Mouse (Mus musculus) liver, adult 2 months (tissue): ENCODE data around the gene Zpr1. TPM values are rescaled to one million over a fixed set of nuclear protein-coding genes. Genes with fewer than 3 reads are reported as not detected.

Experiments
- DNase-seq: peaks from one replicate; pipeline ENCODE4 v3.0.0-alpha.2; 2011; ENCODE audit warnings: low read depth, low spot score; ENCODE audit errors: extremely low read depth
- H3K27ac ChIP-seq: fragments of 200-500 bp; replicated peaks from 2 replicates; pipeline ENCODE4 v1.5.1; 2012; ENCODE audit warnings: low read depth, mild to moderate bottlenecking, control low read depth, inconsistent platforms, low read length; ENCODE audit not compliant: insufficient read depth
- H3K27me3 ChIP-seq: fragments of 200-500 bp; 2 replicates; pipeline ENCODE4 v1.6.1; 2012; ENCODE audit warnings: mild to moderate bottlenecking, moderate library complexity, low read length, inconsistent platforms; ENCODE audit not compliant: control insufficient read depth, insufficient read depth
- H3K36me3 ChIP-seq: fragments of 200-500 bp; 2 replicates; pipeline ENCODE4 v1.6.1; 2012; ENCODE audit warnings: low read length, inconsistent platforms; ENCODE audit not compliant: control insufficient read depth, insufficient read depth
- H3K4me1 ChIP-seq: fragments of 200-500 bp; 2 replicates; pipeline ENCODE4 v1.6.1; 2011; ENCODE audit warnings: low read length; ENCODE audit not compliant: control insufficient read depth, insufficient read depth
- H3K4me3 ChIP-seq: fragments of 200-500 bp; 2 replicates; pipeline ENCODE4 v1.5.1; 2011; ENCODE audit warnings: low read depth, mild to moderate bottlenecking, control low read depth, low read length, moderate library complexity; ENCODE audit not compliant: insufficient read depth
- H3K79me2 ChIP-seq: fragments of 200-500 bp; 2 replicates; pipeline ENCODE4 v1.6.1; 2012; ENCODE audit warnings: inconsistent platforms, mild to moderate bottlenecking, low read length, moderate library complexity; ENCODE audit not compliant: control insufficient read depth, insufficient read depth
- H3K9ac ChIP-seq: fragments of 200-500 bp; 2 replicates; pipeline ENCODE4 v1.6.1; 2012; ENCODE audit warnings: low read depth, mild to moderate bottlenecking, control low read depth, inconsistent platforms, low read length
- CTCF ChIP-seq: fragments of 200-500 bp; IDR thresholded peaks from 2 replicates; pipeline ENCODE4 v1.5.1; 2011; ENCODE audit warnings: low read depth, low read length, control low read depth
- POLR2A ChIP-seq: fragments of 200-500 bp; IDR thresholded peaks from 2 replicates; pipeline ENCODE4 v1.6.1; 2011; ENCODE audit warnings: low read length, control low read depth; ENCODE audit not compliant: insufficient read depth; ENCODE audit errors: extremely low read depth
- WGBS: fragments of 180-500 bp; shearing (Covaris S2); methylation state at CpG from one replicate; pipeline ENCODE4 v1.1.7; 2018; 5-methylcytosine and 5-hydroxymethylcytosine counted together
- polyA plus RNA-seq: library from polyadenylated mRNA; depleted of rRNA; stranded (reverse); fragments of >200 nt; gene quantifications from 2 replicates; pipeline ENCODE4 v1.2.3, GENCODE M21; 2012; rRNA removed
- total RNA-seq: library from RNA; depleted of rRNA; stranded (reverse); fragments of >200 nt; gene quantifications from 2 replicates; pipeline ENCODE4 v1.2.3, GENCODE M21; 2014; rRNA removed

Zpr1 gene
- total RNA-seq = 25.9 and 42.4 TPM in 2 replicates
- 19.5 and 23.0 TPM in 2 replicates for polyA plus RNA-seq

DNA sequence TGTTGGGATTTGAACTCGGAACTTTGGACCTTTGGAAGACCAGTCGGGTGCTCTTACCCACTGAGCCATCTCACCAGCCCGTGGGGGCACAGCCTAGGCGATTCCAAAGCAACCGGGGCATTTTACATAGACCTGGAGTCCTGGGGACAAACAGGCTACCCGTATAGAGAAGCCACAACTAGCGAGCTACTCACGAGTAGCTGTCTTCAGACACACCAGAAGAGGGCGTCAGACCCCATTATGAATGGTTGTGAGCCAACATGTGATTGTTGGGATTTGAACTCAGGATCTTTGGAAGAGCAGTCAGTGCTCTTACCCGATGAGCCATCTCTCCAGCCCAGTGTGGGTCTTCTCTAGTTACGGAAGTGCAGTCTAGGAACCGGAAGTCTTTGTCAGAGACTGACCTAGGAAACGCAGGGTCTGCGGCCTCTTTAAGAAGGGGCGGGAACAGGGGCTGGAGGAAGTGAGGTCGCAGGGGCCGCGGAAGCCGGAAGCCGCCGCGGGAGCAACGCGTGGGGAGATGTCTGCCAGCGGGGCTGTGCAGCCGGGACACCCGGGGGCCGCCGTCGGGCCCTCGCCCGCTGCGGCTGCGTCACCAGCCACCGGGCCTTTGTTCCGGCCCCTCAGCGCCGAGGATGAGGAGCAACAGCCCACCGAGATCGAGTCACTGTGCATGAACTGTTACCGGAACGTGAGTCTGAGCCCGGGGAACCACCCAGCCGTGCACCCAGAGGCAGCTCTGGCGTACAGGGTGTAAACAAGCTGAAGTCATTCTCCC is at the start of gene Zpr1:
Gene Zpr1, plus strand, starts transcription at position 388 of the 778 bp plus-strand sequence.
- H3K4me3 ChIP-seq = peak within 1 kb of the TSS; percentile 69
- H3K27ac ChIP-seq = peak within 1 kb of the TSS; percentile 88
- TF ChIP-seq POLR2A = peak; percentile 53; the same call in 1 of the 2 replicates
- no peak; the same call in 1 of the 2 replicates for TF ChIP-seq CTCF
- peaks cover 3% of the 10 kb centered on the region; the same call in 1 of the 2 replicates for H3K79me2 ChIP-seq
- H3K36me3 ChIP-seq = peaks cover 43% of the 10 kb centered on the region
- no peaks in the 10 kb centered on the region for H3K27me3 ChIP-seq
- WGBS = 1% methylated on average over 45 of the region's 45 CpGs
- H3K4me1 ChIP-seq = peaks cover 16% of the 10 kb centered on the region
- peak; percentile 98 for DNase-seq
- H3K9ac ChIP-seq = peak within 1 kb of the TSS; percentile 77

GRCm38 (mm10) chr9:46223090-46223489 is 49.8 kb upstream of the Zpr1 start:
- TF ChIP-seq CTCF = no peak
- no peak for TF ChIP-seq POLR2A
- DNase-seq = peak; percentile 90
- Histone ChIP-seq H3K4me1 (peaks cover 45% of the 10 kb centered on the region), H3K4me3 (no peak overlapping the region), H3K27me3 (no peaks in the 10 kb centered on the region), H3K27ac (peak overlapping the region; percentile 91), H3K9ac (peak overlapping the region; percentile 30), H3K79me2 (no peaks in the 10 kb centered on the region), H3K36me3 (peaks cover 9% of the 10 kb centered on the region; the same call in 1 of the 2 replicates)
- 14% methylated on average over 6 of the region's 6 CpGs for WGBS

DNA sequence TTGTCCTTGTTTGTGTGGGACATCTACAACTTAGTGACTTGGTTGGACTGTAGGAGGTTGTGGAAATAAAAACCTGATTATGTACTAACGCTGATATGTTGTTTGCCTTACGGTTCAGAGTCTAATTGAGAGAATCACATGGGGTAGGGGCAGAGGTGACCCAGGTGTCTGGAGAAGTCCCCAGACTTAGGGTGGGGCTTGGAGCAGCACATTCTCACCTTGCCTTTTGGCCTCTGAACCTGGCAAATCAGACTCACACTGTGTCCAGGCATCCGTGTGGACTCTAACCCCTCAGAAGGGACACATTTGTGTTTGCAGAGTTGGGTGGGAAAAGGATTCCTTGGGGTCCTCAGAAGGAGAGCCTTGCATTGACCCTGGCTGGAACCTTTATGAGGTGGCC is 48.8 kb upstream of the Zpr1 start:
- no peaks in the 10 kb centered on the region for H3K79me2 ChIP-seq
- H3K27ac ChIP-seq = peak overlapping the region; percentile 91
- DNase-seq = peak; percentile 94
- no peaks in the 10 kb centered on the region for H3K27me3 ChIP-seq
- H3K4me1 ChIP-seq = peaks cover 45% of the 10 kb centered on the region
- peak overlapping the region; percentile 28; the same call in 1 of the 2 replicates for H3K9ac ChIP-seq
- no peak for TF ChIP-seq POLR2A
- H3K36me3 ChIP-seq = peaks cover 9% of the 10 kb centered on the region; the same call in 1 of the 2 replicates
- WGBS = 21% methylated on average over 3 of the region's 3 CpGs
- H3K4me3 ChIP-seq = no peak overlapping the region

- H3K36me3 ChIP-seq = peaks cover 9% of the 10 kb centered on the region; the same call in 1 of the 2 replicates
- H3K79me2 ChIP-seq = no peaks in the 10 kb centered on the region
- H3K27ac ChIP-seq = peak overlapping the region; percentile 91
- peak overlapping the region; percentile 59 for H3K9ac ChIP-seq
- DNase-seq = peak; percentile 96
- no peaks in the 10 kb centered on the region for H3K27me3 ChIP-seq
- peaks cover 45% of the 10 kb centered on the region for H3K4me1 ChIP-seq
- 10% methylated on average over 5 of the region's 5 CpGs for WGBS
- TF ChIP-seq POLR2A = 0 out of 2 replicates have a peak, but pooled peaks have one; percentile 32
- TF ChIP-seq CTCF = no peak
- H3K4me3 ChIP-seq = no peak overlapping the region
Observed at GRCm38 (mm10) chr9:46224945-46225660, 47.8 kb upstream of the Zpr1 start.

DNA sequence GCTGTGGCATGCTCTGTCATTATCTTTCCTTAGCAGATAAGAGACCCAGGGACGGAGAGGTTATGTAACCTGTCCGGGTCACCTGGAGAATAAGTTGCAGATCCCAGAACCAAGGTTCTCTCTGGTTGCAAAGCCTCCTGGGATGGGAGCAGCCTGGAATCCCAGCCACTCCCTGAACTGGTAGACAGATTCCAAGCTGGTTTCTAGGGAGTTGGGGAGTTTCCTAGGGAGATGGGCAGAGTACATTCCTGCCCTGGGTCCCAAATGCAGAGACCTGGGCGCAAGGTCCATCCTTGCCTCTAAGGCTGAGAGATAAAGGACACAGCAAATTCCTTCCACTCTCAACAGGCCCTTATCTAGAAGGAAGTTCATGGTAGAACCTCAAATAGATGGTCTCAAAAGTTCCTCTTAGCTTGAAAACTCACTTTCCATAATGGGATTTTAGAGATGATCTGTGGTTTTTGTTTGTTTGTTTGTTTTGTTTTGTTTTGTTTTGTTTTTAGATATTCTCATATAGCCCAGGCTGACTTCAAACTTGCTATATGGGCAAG is 45.7 kb upstream of the Zpr1 start:
- H3K36me3 ChIP-seq = peaks cover under 1% of the 10 kb centered on the region; the same call in 1 of the 2 replicates
- H3K4me3 ChIP-seq = no peak overlapping the region
- no peaks in the 10 kb centered on the region for H3K27me3 ChIP-seq
- TF ChIP-seq CTCF (no peak), POLR2A (0 out of 2 replicates have a peak, but pooled peaks have one; percentile 0)
- H3K9ac ChIP-seq = 0 out of 2 replicates have a peak overlapping the region, but pooled peaks have one; percentile 3
- H3K27ac ChIP-seq = peak overlapping the region; percentile 91
- WGBS = 28% methylated on average over 3 of the region's 3 CpGs
- H3K4me1 ChIP-seq = peaks cover 34% of the 10 kb centered on the region
- H3K79me2 ChIP-seq = no peaks in the 10 kb centered on the region
- peak; percentile 68 for DNase-seq
